Mouse (Mus musculus) midbrain, embryonic 14.5 days (tissue): ENCODE measurements around the gene Fgfr2. TPM values are rescaled to one million over a fixed set of nuclear protein-coding genes. Genes with fewer than 3 reads are reported as not detected.

ENCODE experiments used
- ATAC-seq: fragments of 200-750 bp; cut with Nextera tagmentation; 2 replicates; pipeline ENCODE4 v1.8.0; 2017; ENCODE audit warnings: moderate number of reproducible peaks, moderate library complexity; ENCODE audit not compliant: low FRiP score, low TSS enrichment
- DNase-seq: peaks from one replicate; pipeline ENCODE4 v3.0.0-alpha.2; 2015
- H3K27ac ChIP-seq: fragments of 300-500 bp; sonication (generic); replicated peaks from 2 replicates; pipeline ENCODE4 v1.5.1; 2014; ENCODE audit warnings: mild to moderate bottlenecking, low read depth, low read length, moderate library complexity
- H3K27me3 ChIP-seq: fragments of 300-500 bp; sonication (generic); 2 replicates; pipeline ENCODE4 v1.6.1; 2014; ENCODE audit warnings: low read length, control low read depth, mixed read lengths; ENCODE audit not compliant: control insufficient read depth, insufficient read depth
- H3K36me3 ChIP-seq: fragments of 300-500 bp; sonication (generic); 2 replicates; pipeline ENCODE4 v1.6.1; 2014; ENCODE audit warnings: low read length, control low read depth; ENCODE audit not compliant: control insufficient read depth, insufficient read depth
- H3K4me1 ChIP-seq: fragments of 300-500 bp; sonication (generic); 2 replicates; pipeline ENCODE4 v1.6.1; 2014; ENCODE audit warnings: mild to moderate bottlenecking, antibody characterized with exemption, low read length, control low read depth; ENCODE audit not compliant: control insufficient read depth, insufficient read depth
- H3K4me2 ChIP-seq: fragments of 300-500 bp; sonication (generic); 2 replicates; pipeline ENCODE4 v1.6.1; 2014; ENCODE audit warnings: mild to moderate bottlenecking, low read length, moderate library complexity
- H3K4me3 ChIP-seq: fragments of 300-500 bp; sonication (generic); replicated peaks from 2 replicates; pipeline ENCODE4 v1.5.1; 2014; ENCODE audit warnings: low read depth, low read length
- H3K9ac ChIP-seq: fragments of 300-500 bp; sonication (generic); replicated peaks from 2 replicates; pipeline ENCODE4 v1.6.1; 2014; ENCODE audit warnings: mild to moderate bottlenecking, low read length, moderate library complexity
- H3K9me3 ChIP-seq: fragments of 300-500 bp; sonication (generic); 2 replicates; pipeline ENCODE4 v1.6.1; 2016; ENCODE audit warnings: low read length, control low read depth, mixed read lengths; ENCODE audit not compliant: control insufficient read depth
- WGBS: fragments of 180-500 bp; shearing (Covaris S2); extraction: QIAGEN DNeasy Blood & Tissue Kit; methylation state at CpG from one replicate; pipeline ENCODE4 v1.1.7; 2014; 5-methylcytosine and 5-hydroxymethylcytosine counted together
- polyA plus RNA-seq: library from polyadenylated mRNA; unstranded; fragments of >200 nt; fragmentation: Nextera tagmentation; extraction: Ambion mirVana; gene quantifications from 2 replicates; pipeline ENCODE4 v1.2.1, GENCODE M21; 2014

Gene Fgfr2
- polyA plus RNA-seq, 1 experiment from 2014 or later, result 28.1 TPM

DNA sequence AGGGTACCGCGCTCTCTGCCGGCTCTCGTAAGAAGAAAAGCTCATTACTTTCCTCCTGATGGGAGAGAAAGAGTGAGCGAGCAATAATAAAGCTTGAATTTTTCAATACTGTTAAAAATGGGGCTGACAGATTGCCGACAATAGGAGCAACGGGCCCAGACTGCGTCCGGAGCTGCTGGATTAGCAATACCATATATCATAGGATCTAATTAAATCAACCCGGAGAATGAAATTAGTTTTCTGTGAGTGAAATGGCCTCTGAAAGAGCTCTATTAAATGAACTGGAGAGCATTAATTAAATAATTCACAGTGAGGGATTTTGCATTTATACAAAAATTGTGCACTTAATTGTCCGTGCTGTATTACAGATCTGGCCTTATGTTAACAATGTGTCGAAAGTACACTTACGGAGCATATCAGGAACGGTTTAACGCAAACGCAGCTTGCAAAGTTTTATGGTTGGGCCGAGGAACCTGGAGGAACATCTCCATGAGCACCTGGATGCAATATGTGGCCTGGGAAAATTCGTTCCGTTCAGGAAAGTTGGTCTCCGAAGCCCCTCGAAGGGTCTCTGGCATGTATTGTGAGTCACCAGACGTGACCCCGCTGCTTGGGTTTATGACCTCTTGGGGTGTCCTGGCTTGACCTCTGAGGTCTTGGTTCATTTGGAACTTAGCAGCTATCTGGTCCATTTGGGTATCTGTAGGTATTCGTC lies 1344.7 kb downstream of the Fgfr2 start:
- H3K4me2 ChIP-seq, result no peak overlapping the region; the same call in 1 of the 2 replicates
- no peaks in the 10 kb centered on the region for H3K36me3 ChIP-seq
- 54% methylated on average over 24 of the region's 24 CpGs for WGBS
- H3K4me3 ChIP-seq, result no peak overlapping the region
- ATAC-seq, result no peak
- DNase-seq, result peak; percentile 74
- H3K27ac ChIP-seq, result peak overlapping the region; percentile 70
- H3K27me3 ChIP-seq, result 0 out of 2 replicates have a peak, but pooled peaks cover 3% of the 10 kb centered on the region
- H3K9me3 ChIP-seq, result no peaks in the 10 kb centered on the region
- peaks cover 37% of the 10 kb centered on the region for H3K4me1 ChIP-seq
- H3K9ac ChIP-seq, result no peak overlapping the region

DNA sequence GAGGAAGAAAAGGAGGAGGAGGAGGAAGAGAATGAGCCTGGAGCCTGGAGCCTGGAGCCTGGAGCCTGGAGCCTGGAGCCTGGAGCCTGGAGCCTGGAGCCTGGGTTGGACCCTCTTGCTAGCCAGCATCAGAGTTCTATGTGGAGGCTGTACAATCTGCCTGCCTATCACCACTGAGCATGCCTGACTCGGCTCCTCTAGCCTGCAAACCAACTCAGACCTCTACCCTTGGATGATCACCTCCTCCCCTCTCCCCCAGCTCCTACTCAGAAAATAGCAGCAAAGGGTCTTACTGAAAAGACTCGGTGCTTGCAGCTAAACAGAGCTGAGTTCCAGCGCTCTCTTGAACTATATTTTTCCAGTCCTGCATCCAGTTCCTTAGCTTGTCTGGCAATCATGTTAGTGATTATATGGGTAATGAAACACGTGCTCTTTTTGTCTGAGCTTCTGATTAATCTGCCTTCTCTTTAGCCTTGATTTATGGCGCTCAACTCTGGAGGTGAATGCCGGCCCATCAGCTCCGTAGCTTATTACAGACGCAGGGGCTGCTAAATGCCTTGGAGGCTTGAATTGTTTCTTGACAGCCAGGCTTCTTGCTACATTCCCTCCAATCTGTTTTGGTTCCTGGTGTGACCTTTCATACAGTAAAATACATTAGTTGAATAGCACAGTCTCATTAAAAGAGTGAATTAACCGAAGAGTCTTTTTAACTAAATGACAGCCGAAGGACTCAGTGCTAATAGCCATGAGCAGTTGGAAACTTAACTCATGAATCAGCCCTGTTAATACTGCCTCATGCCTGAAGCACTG lies 1345.5 kb downstream of the Fgfr2 start:
- Histone ChIP-seq H3K36me3 (no peaks in the 10 kb centered on the region), H3K9ac (no peak overlapping the region), H3K4me1 (peaks cover 37% of the 10 kb centered on the region), H3K4me3 (no peak overlapping the region), H3K9me3 (no peaks in the 10 kb centered on the region), H3K27me3 (0 out of 2 replicates have a peak, but pooled peaks cover 3% of the 10 kb centered on the region), H3K4me2 (peak overlapping the region; percentile 21), H3K27ac (peak overlapping the region; percentile 70)
- 17% methylated on average over 10 of the region's 10 CpGs for WGBS
- peak; percentile 65 for DNase-seq
- no peak for ATAC-seq

DNA sequence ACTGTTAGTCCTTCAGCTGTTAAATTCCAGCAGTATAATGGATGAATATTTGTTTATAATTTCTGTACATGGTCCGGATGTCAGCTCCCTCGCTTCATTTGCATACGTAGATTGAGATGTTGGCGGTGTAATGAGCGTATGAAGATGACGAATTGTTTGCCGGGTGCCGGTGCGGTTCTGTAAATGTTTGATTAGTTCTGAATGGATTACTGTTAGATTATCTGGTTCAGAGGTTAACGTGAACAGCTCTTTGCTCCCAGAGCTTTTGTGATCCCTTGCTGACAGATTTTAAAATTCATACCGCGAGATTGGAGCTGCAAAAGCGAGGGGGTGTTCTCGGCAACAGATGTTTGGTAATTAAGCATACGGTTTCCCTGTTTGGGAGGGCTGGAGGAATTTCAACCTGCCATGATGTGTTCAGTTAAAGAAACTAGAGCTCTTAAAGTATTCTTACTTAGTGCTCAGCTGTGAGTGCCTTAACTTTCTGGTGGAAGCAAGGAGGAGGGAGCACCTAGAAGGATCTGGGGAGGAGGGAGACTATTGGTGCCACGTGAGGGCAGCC lies 1346.9 kb downstream of the Fgfr2 start:
- H3K4me1 ChIP-seq, result peaks cover 37% of the 10 kb centered on the region
- no peaks in the 10 kb centered on the region for H3K36me3 ChIP-seq
- no peak overlapping the region for H3K4me3 ChIP-seq
- WGBS, result 37% methylated on average over 16 of the region's 16 CpGs
- H3K4me2 ChIP-seq, result no peak overlapping the region; the same call in 1 of the 2 replicates
- no peak overlapping the region for H3K9ac ChIP-seq
- H3K27ac ChIP-seq, result no peak overlapping the region
- H3K27me3 ChIP-seq, result 0 out of 2 replicates have a peak, but pooled peaks cover 6% of the 10 kb centered on the region
- ATAC-seq (no peak), DNase-seq (peak; percentile 46)
- H3K9me3 ChIP-seq, result no peaks in the 10 kb centered on the region

DNA sequence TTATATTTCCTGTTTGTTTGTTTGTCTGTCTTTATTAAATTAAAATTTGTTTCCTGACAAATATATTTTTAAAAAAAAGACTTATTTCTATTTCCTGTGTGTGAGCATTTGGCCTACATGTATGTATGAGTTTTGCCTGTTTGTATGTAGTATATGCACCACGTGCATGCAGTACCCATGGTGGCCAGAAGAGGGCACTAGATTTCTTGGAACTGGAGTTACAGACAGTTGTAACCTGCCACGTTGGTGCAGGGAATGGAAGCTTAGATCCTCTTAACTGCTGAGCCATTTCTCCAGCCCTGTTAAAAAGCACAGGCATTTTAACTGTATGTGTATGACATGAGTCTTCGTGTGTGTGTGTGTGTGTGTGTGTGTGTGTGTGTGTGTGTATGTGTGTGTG lies 1365.2 kb downstream of the Fgfr2 start:
- no peaks in the 10 kb centered on the region for H3K27me3 ChIP-seq
- no peak for ATAC-seq
- 0 out of 2 replicates have a peak, but pooled peaks cover 2% of the 10 kb centered on the region for H3K9me3 ChIP-seq
- no peaks in the 10 kb centered on the region for H3K4me1 ChIP-seq
- 87% methylated on average over 3 of the region's 3 CpGs for WGBS
- no peak for DNase-seq
- H3K36me3 ChIP-seq, result no peaks in the 10 kb centered on the region
- H3K4me3 ChIP-seq, result no peak overlapping the region
- H3K4me2 ChIP-seq, result no peak overlapping the region
- H3K9ac ChIP-seq, result no peak overlapping the region
- no peak overlapping the region for H3K27ac ChIP-seq

DNA sequence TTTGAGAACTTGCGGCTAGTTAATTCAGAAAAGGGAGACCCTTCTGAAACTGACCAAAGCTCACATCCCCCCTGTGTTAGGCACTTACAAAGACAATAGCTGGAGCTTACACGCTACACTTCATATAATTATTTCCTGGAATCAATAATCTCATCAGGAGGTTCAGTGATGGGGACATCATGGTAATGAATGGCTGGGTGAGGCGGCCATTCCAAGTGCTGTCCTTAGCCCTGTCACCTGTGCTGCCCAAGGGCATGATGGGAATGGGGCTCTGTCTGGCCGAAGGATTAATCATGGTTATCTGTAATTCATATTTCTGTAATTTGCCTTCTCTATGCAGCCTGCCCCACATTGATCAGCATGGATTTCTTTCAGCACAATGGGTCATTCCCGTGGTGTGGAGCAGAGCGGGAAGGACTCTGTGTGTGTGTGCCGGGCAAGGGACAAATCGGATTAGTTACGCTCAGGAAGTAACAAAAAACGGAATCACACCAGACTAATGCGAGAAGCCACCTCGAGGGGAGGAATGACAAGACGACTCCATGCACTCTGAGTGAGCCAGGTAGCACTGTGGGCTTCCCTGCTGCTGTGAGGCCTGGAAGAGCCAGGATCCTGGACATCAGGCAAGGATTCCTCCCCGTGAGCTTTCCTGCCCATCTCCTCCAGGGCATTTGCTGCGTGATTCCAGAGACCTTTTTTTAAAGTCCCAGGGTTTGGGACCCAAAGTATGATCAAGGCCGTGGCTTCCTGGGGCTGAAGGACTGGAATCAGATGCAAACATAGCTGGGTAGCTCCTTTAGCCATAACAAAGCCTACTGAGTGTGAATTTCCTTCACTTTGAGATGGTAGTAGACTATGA lies 1375.8 kb downstream of the Fgfr2 start:
- DNase-seq (peak; percentile 68), ATAC-seq (no peak; the same call in 1 of the 2 replicates)
- H3K4me3 ChIP-seq, result no peak overlapping the region
- H3K9ac ChIP-seq, result no peak overlapping the region
- 10% methylated on average over 16 of the region's 16 CpGs for WGBS
- H3K27me3 ChIP-seq, result peaks cover 63% of the 10 kb centered on the region
- peaks cover 16% of the 10 kb centered on the region for H3K4me1 ChIP-seq
- no peak overlapping the region for H3K27ac ChIP-seq
- H3K9me3 ChIP-seq, result no peaks in the 10 kb centered on the region
- H3K4me2 ChIP-seq, result peak overlapping the region; percentile 37
- H3K36me3 ChIP-seq, result no peaks in the 10 kb centered on the region

DNA sequence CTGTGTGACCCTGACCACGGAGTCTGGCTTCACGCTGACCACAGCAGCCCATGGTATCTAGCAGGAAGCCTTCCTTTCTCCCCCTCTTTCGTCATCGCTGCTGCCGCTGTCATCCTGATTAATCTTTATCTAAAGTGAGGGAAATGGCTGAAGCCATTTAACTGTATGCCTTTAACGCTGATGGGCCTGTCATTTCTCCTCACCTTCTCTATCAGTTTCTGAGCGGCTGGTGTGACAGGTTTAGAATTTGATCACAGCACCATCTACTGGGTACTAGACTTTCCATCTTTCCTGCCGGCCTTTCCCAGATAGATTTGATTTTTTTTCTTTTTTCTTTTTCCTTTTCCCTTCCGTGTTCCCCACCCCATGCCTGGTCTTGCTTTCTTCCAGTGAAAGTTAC lies 1376.4 kb downstream of the Fgfr2 start:
- peak overlapping the region; percentile 37 for H3K4me2 ChIP-seq
- no peak overlapping the region for H3K27ac ChIP-seq
- no peak overlapping the region for H3K9ac ChIP-seq
- H3K27me3 ChIP-seq, result peaks cover 67% of the 10 kb centered on the region
- H3K4me3 ChIP-seq, result no peak overlapping the region
- WGBS, result 10% methylated on average over 9 of the region's 9 CpGs
- no peak for ATAC-seq
- H3K4me1 ChIP-seq, result peaks cover 16% of the 10 kb centered on the region
- DNase-seq, result peak; percentile 77
- no peaks in the 10 kb centered on the region for H3K36me3 ChIP-seq
- H3K9me3 ChIP-seq, result no peaks in the 10 kb centered on the region

DNA sequence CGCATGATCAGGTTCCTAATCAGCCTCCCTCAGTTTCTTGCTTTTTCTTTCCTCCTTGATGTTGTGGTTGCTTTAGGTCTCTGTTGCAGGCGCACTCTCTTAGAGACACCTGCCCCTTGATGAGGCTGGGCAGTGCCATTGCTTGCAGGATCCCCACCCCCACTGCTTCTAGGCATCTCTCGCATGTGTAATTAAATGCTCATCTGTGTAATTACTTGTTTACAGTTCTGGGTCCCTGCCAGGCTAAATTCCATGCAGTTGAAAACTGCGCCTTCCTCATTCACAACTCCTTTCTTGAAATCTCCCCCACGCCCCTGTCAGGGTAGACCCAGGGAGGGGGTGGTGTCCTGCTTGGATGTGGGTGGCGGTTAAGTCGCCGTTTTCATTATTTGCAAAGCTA lies 1380.0 kb downstream of the Fgfr2 start:
- WGBS, result 63% methylated on average over 8 of the region's 8 CpGs
- peaks cover 43% of the 10 kb centered on the region for H3K27me3 ChIP-seq
- H3K9ac ChIP-seq, result no peak overlapping the region
- H3K9me3 ChIP-seq, result no peaks in the 10 kb centered on the region
- no peak overlapping the region for H3K27ac ChIP-seq
- H3K4me1 ChIP-seq, result peaks cover 16% of the 10 kb centered on the region
- H3K4me2 ChIP-seq, result no peak overlapping the region
- DNase-seq (peak; percentile 28), ATAC-seq (no peak)
- H3K4me3 ChIP-seq, result no peak overlapping the region
- H3K36me3 ChIP-seq, result no peaks in the 10 kb centered on the region
